Mouse (Mus musculus): ENCODE data around the gene Kri1. TPM values are rescaled to one million over a fixed set of nuclear protein-coding genes. Genes with fewer than 3 reads are reported as not detected.
"Not testable (repeated sequence)": the region's sequence is repeated elsewhere in the genome, so short reads cannot be mapped to it uniquely, and the experiment has no call there.

Gene Kri1
- polyA plus RNA-seq, 1 experiment from 2014 or later, result 10.5 TPM

DNA sequence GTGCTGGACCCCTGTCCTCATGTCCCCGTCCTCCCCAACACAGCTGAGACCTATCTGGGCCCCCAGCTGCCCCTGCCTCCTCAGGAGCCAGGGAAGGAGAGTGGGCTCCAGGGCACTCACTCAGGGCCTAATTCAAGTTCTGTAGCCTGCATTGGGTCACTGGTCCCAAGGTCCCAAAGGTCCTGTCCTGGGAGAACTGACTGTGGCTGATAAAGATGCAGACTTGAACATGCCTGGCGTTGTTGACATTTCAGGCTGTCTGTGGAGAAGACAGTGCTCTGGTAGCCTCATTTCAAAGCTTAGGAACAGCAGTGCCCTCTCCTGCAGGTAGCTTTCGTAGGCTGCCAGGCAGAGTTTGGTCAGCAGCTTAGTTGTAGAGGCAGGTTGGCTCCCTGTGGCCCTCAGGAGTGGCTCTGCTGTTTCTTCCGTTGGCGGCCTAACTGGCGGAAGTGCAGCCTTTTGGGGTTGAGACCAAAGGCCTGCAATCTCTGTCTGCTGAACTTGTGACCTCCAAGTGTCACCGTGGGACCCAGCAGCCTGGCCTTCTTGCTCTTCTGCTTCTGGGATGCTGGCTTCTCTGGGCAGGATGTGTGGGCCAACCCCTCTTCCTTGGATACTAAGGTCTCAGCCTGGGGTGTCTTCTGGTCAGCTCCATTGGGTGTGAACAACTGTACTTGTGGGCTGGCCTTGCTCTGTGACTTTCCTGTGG lies 14.1 kb downstream of the Kri1 start:
- no peak overlapping the region for H3K4me3 ChIP-seq (ENCODE audit: low read length)
- no peaks in the 10 kb centered on the region for H3K9me3 ChIP-seq (replicated peaks; ENCODE audit: control insufficient read depth, low read length)
- WGBS, result 62% methylated on average over 7 of the region's 7 CpGs
- no peaks in the 10 kb centered on the region for H3K27me3 ChIP-seq (ENCODE audit: control insufficient read depth, insufficient read depth, low read length)
- H3K36me3 ChIP-seq (ENCODE audit: control insufficient read depth, insufficient read depth), result peaks cover 78% of the 10 kb centered on the region
- H3K4me2 ChIP-seq (ENCODE audit: low read depth, low read length), result no peak overlapping the region
- H3K9ac ChIP-seq (ENCODE audit: low read length), result no peak overlapping the region
- peaks cover 12% of the 10 kb centered on the region for H3K4me1 ChIP-seq (ENCODE audit: control insufficient read depth, insufficient read depth, low read length)
- ATAC-seq (replicated peaks; ENCODE audit: extremely low read depth, insufficient read depth, low FRiP score), result no peak
- H3K27ac ChIP-seq (ENCODE audit: low read length), result peak overlapping the region; percentile 29

GRCm38 (mm10) chr9:21273094-21273493 lies 14.7 kb downstream of the Kri1 start:
- ATAC-seq (replicated peaks; ENCODE audit: extremely low read depth, insufficient read depth, low FRiP score), result no peak
- H3K27me3 ChIP-seq (ENCODE audit: control insufficient read depth, insufficient read depth, low read length), result no peaks in the 10 kb centered on the region
- H3K4me1 ChIP-seq (ENCODE audit: control insufficient read depth, insufficient read depth, low read length), result peaks cover 12% of the 10 kb centered on the region
- no peak overlapping the region for H3K9ac ChIP-seq (ENCODE audit: low read length)
- no peak overlapping the region for H3K27ac ChIP-seq (ENCODE audit: low read length)
- H3K4me2 ChIP-seq (ENCODE audit: low read depth, low read length), result no peak overlapping the region
- no peaks in the 10 kb centered on the region for H3K9me3 ChIP-seq (replicated peaks; ENCODE audit: control insufficient read depth, low read length)
- WGBS, result 84% methylated on average over 8 of the region's 8 CpGs
- H3K4me3 ChIP-seq (ENCODE audit: low read length), result no peak overlapping the region
- H3K36me3 ChIP-seq (ENCODE audit: control insufficient read depth, insufficient read depth), result peaks cover 81% of the 10 kb centered on the region

- H3K9me3 ChIP-seq (replicated peaks; ENCODE audit: control insufficient read depth, low read length), result no peaks in the 10 kb centered on the region
- no peak overlapping the region for H3K9ac ChIP-seq (ENCODE audit: low read length)
- no peak for ATAC-seq (replicated peaks; ENCODE audit: extremely low read depth, insufficient read depth, low FRiP score)
- 92% methylated on average over 9 of the region's 9 CpGs for WGBS
- H3K4me1 ChIP-seq (ENCODE audit: control insufficient read depth, insufficient read depth, low read length), result peaks cover 14% of the 10 kb centered on the region
- no peak overlapping the region for H3K4me3 ChIP-seq (ENCODE audit: low read length)
- no peak overlapping the region for H3K27ac ChIP-seq (ENCODE audit: low read length)
- no peaks in the 10 kb centered on the region for H3K27me3 ChIP-seq (ENCODE audit: control insufficient read depth, insufficient read depth, low read length)
- H3K36me3 ChIP-seq (ENCODE audit: control insufficient read depth, insufficient read depth), result peaks cover 74% of the 10 kb centered on the region
- H3K4me2 ChIP-seq (ENCODE audit: low read depth, low read length), result no peak overlapping the region
Observed at GRCm38 (mm10) chr9:21272391-21272790, 15.4 kb downstream of the Kri1 start.

GRCm38 (mm10) chr9:21269590-21269989 lies 18.2 kb downstream of the Kri1 start:
- Histone ChIP-seq H3K36me3 (ENCODE audit: control insufficient read depth, insufficient read depth) (peaks cover 56% of the 10 kb centered on the region), H3K4me1 (ENCODE audit: control insufficient read depth, insufficient read depth, low read length) (peaks cover 31% of the 10 kb centered on the region)
- not testable (repeated sequence) for H3K9me3 ChIP-seq (replicated peaks; ENCODE audit: control insufficient read depth, low read length); H3K4me2 ChIP-seq (ENCODE audit: low read depth, low read length); H3K27ac ChIP-seq (ENCODE audit: low read length); H3K4me3 ChIP-seq (ENCODE audit: low read length); H3K9ac ChIP-seq (ENCODE audit: low read length); H3K27me3 ChIP-seq (ENCODE audit: control insufficient read depth, insufficient read depth, low read length); ATAC-seq (replicated peaks; ENCODE audit: extremely low read depth, insufficient read depth, low FRiP score)
- 71% methylated on average over 5 of the region's 5 CpGs for WGBS

- Histone ChIP-seq H3K4me2 (ENCODE audit: low read depth, low read length) (no peak overlapping the region), H3K27ac (ENCODE audit: low read length) (no peak overlapping the region), H3K9me3 (replicated peaks; ENCODE audit: control insufficient read depth, low read length) (no peaks in the 10 kb centered on the region), H3K36me3 (ENCODE audit: control insufficient read depth, insufficient read depth) (peaks cover 48% of the 10 kb centered on the region), H3K4me3 (ENCODE audit: low read length) (no peak overlapping the region), H3K9ac (ENCODE audit: low read length) (no peak overlapping the region), H3K27me3 (ENCODE audit: control insufficient read depth, insufficient read depth, low read length) (no peaks in the 10 kb centered on the region), H3K4me1 (ENCODE audit: control insufficient read depth, insufficient read depth, low read length) (peaks cover 22% of the 10 kb centered on the region)
- WGBS, result 93% methylated on average over 16 of the region's 16 CpGs
- no peak for ATAC-seq (replicated peaks; ENCODE audit: extremely low read depth, insufficient read depth, low FRiP score)
Observed at GRCm38 (mm10) chr9:21268305-21268704, 19.5 kb downstream of the Kri1 start.

DNA sequence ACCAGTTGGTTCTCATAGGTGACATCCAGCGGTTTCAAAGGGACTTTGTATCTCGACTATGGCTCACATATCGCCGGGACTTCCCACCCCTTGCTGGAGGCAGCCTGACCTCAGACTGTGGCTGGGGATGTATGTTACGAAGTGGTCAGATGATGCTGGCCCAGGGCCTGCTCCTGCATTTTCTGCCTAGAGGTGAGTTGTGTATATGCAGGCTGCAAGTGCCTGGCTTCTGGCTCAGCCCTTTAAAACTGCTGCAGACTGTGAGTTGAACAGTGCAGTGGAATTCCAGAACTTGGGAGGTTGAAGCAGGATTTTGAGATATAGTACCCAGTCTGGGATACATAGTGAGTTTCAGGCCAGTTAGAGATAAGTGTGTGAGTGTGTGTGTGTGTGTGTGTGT lies 20.9 kb downstream of the Kri1 start:
- H3K27me3 ChIP-seq (ENCODE audit: control insufficient read depth, insufficient read depth, low read length), result no peaks in the 10 kb centered on the region
- WGBS, result 79% methylated on average over 5 of the region's 5 CpGs
- no peak for ATAC-seq (replicated peaks; ENCODE audit: extremely low read depth, insufficient read depth, low FRiP score)
- H3K27ac ChIP-seq (ENCODE audit: low read length), result no peak overlapping the region
- no peaks in the 10 kb centered on the region for H3K9me3 ChIP-seq (replicated peaks; ENCODE audit: control insufficient read depth, low read length)
- peak overlapping the region; percentile 90 for H3K4me3 ChIP-seq (ENCODE audit: low read length)
- H3K9ac ChIP-seq (ENCODE audit: low read length), result peak overlapping the region; percentile 38
- peaks cover 34% of the 10 kb centered on the region for H3K36me3 ChIP-seq (ENCODE audit: control insufficient read depth, insufficient read depth)
- H3K4me2 ChIP-seq (ENCODE audit: low read depth, low read length), result peak overlapping the region; percentile 83
- peaks cover 22% of the 10 kb centered on the region for H3K4me1 ChIP-seq (ENCODE audit: control insufficient read depth, insufficient read depth, low read length)

GRCm38 (mm10) chr9:21265611-21266010 lies 22.2 kb downstream of the Kri1 start:
- H3K4me3 ChIP-seq (ENCODE audit: low read length), result peak overlapping the region; percentile 90
- WGBS, result 5% methylated on average over 11 of the region's 11 CpGs
- peak overlapping the region; percentile 84 for H3K27ac ChIP-seq (ENCODE audit: low read length)
- peaks cover 22% of the 10 kb centered on the region for H3K36me3 ChIP-seq (ENCODE audit: control insufficient read depth, insufficient read depth)
- H3K4me1 ChIP-seq (ENCODE audit: control insufficient read depth, insufficient read depth, low read length), result peaks cover 22% of the 10 kb centered on the region
- peak overlapping the region; percentile 83 for H3K4me2 ChIP-seq (ENCODE audit: low read depth, low read length)
- H3K27me3 ChIP-seq (ENCODE audit: control insufficient read depth, insufficient read depth, low read length), result no peaks in the 10 kb centered on the region; the same call in 1 of the 2 replicates
- no peak for ATAC-seq (replicated peaks; ENCODE audit: extremely low read depth, insufficient read depth, low FRiP score)
- no peaks in the 10 kb centered on the region for H3K9me3 ChIP-seq (replicated peaks; ENCODE audit: control insufficient read depth, low read length)
- peak overlapping the region; percentile 97 for H3K9ac ChIP-seq (ENCODE audit: low read length)

GRCm38 (mm10) chr9:21265000-21265561 lies 22.7 kb downstream of the Kri1 start, which contains the start of gene Atg4d:
Atg4d (plus strand) TSS chr9:21265293.
- Histone ChIP-seq H3K36me3 (ENCODE audit: control insufficient read depth, insufficient read depth) (peaks cover 19% of the 10 kb centered on the region), H3K9me3 (replicated peaks; ENCODE audit: control insufficient read depth, low read length) (no peaks in the 10 kb centered on the region), H3K4me3 (ENCODE audit: low read length) (peak within 1 kb of the TSS; percentile 90), H3K4me1 (ENCODE audit: control insufficient read depth, insufficient read depth, low read length) (peaks cover 22% of the 10 kb centered on the region), H3K9ac (ENCODE audit: low read length) (peak within 1 kb of the TSS; percentile 97), H3K27ac (ENCODE audit: low read length) (peak within 1 kb of the TSS; percentile 84), H3K27me3 (ENCODE audit: control insufficient read depth, insufficient read depth, low read length) (no peaks in the 10 kb centered on the region; the same call in 1 of the 2 replicates), H3K4me2 (ENCODE audit: low read depth, low read length) (peak within 1 kb of the TSS; percentile 83)
- ATAC-seq (replicated peaks; ENCODE audit: extremely low read depth, insufficient read depth, low FRiP score), result peak; percentile 100
- 0% methylated on average over 49 of the region's 49 CpGs for WGBS

DNA sequence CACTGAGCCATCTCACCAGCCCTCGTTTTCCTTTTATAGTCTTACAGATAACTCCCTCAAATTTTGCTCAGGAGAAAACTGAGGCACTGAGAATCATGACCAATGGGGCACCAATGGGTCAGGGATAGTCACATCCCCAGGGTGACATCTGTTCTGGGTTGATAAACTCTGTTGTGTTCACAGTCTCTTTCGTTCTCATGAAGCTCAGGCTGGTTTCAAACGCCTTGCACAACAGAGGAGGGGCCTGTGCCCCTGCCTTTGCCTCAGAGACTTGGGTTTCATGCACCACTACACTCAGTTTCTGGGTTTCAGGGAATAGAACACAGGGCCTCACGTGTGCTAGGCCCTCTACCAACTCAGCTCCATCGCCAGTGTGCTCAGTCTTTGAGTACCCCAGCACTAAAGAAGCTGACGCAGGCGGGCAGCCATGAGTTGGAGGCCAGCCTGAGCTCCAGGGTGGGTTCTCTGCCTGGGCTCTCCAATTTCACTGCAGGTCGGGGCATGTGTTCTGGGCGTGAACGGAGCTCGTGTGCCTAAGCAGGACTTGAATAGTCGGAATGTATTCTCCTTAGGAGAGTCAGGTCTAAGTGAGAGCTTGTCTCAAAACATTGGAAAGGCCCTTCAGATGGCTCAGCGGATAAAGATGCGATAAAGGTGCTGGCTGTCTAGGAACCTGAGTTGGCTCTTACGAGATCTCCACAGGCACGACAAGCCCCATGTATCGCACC lies 23.3 kb downstream of the Kri1 start:
- Histone ChIP-seq H3K9me3 (replicated peaks; ENCODE audit: control insufficient read depth, low read length) (no peaks in the 10 kb centered on the region), H3K36me3 (ENCODE audit: control insufficient read depth, insufficient read depth) (peaks cover 14% of the 10 kb centered on the region), H3K27me3 (ENCODE audit: control insufficient read depth, insufficient read depth, low read length) (no peaks in the 10 kb centered on the region; the same call in 1 of the 2 replicates), H3K4me2 (ENCODE audit: low read depth, low read length) (peak overlapping the region; percentile 83), H3K4me3 (ENCODE audit: low read length) (peak overlapping the region; percentile 90), H3K4me1 (ENCODE audit: control insufficient read depth, insufficient read depth, low read length) (peaks cover 22% of the 10 kb centered on the region), H3K9ac (ENCODE audit: low read length) (peak overlapping the region; percentile 71), H3K27ac (ENCODE audit: low read length) (peak overlapping the region; percentile 83)
- peak; percentile 13 for ATAC-seq (replicated peaks; ENCODE audit: extremely low read depth, insufficient read depth, low FRiP score)
- 19% methylated on average over 17 of the region's 17 CpGs for WGBS
